Mouse (Mus musculus): ENCODE measurements around the gene Polr3h.

Polr3h gene

GRCm38 (mm10) chr15:81949476-81950131 lies 23.6 kb upstream of the Polr3h start:
- DNase-seq (ENCODE audit: extremely low read depth, low read depth, low spot score): no peak

- DNase-seq (ENCODE audit: extremely low read depth, low read depth, low spot score): no peak
Observed at GRCm38 (mm10) chr15:81949076-81949475, 23.0 kb upstream of the Polr3h start.

- no peak for DNase-seq (ENCODE audit: extremely low read depth, low read depth, low spot score)
Observed at GRCm38 (mm10) chr15:81943176-81943749, 17.2 kb upstream of the Polr3h start.

- no peak for DNase-seq (ENCODE audit: extremely low read depth, low read depth, low spot score)
Observed at GRCm38 (mm10) chr15:81941010-81941409, 15.0 kb upstream of the Polr3h start.

GRCm38 (mm10) chr15:81940219-81940618 lies 14.2 kb upstream of the Polr3h start:
- no peak for DNase-seq (ENCODE audit: extremely low read depth, low read depth, low spot score)

- no peak for DNase-seq (ENCODE audit: extremely low read depth, low read depth, low spot score)
Observed at GRCm38 (mm10) chr15:81939774-81940173, 13.7 kb upstream of the Polr3h start.

- DNase-seq (ENCODE audit: extremely low read depth, low read depth, low spot score): no peak
Observed at GRCm38 (mm10) chr15:81939157-81939715, 13.2 kb upstream of the Polr3h start.

- no peak for DNase-seq (ENCODE audit: extremely low read depth, low read depth, low spot score)
Observed at GRCm38 (mm10) chr15:81938246-81938645, 12.2 kb upstream of the Polr3h start.

GRCm38 (mm10) chr15:81937098-81937972 lies 11.3 kb upstream of the Polr3h start:
- DNase-seq (ENCODE audit: extremely low read depth, low read depth, low spot score): no peak

- no peak for DNase-seq (ENCODE audit: extremely low read depth, low read depth, low spot score)
Observed at GRCm38 (mm10) chr15:81936679-81937078, 10.6 kb upstream of the Polr3h start, which contains the start of gene Csdc2. TSS of gene Csdc2 (plus strand) at chr15:81936759.

- no peak for DNase-seq (ENCODE audit: extremely low read depth, low read depth, low spot score)
Observed at GRCm38 (mm10) chr15:81935869-81936637, 10.0 kb upstream of the Polr3h start.

- no peak for DNase-seq (ENCODE audit: extremely low read depth, low read depth, low spot score)
Observed at GRCm38 (mm10) chr15:81933986-81934385, 7.9 kb upstream of the Polr3h start.

- no peak for DNase-seq (ENCODE audit: extremely low read depth, low read depth, low spot score)
Observed at GRCm38 (mm10) chr15:81932951-81933470, 7.0 kb upstream of the Polr3h start.

- DNase-seq (ENCODE audit: extremely low read depth, low read depth, low spot score): no peak
Observed at GRCm38 (mm10) chr15:81928277-81928676, 2.2 kb upstream of the Polr3h start.

- DNase-seq (ENCODE audit: extremely low read depth, low read depth, low spot score): no peak
Observed at GRCm38 (mm10) chr15:81927741-81928140, 1.7 kb upstream of the Polr3h start.

- DNase-seq (ENCODE audit: extremely low read depth, low read depth, low spot score): no peak
Observed at GRCm38 (mm10) chr15:81926446-81926822, 394 bp upstream of the Polr3h start.

- DNase-seq (ENCODE audit: extremely low read depth, low read depth, low spot score): no peak
Observed at GRCm38 (mm10) chr15:81924933-81925332, 1.1 kb downstream of the Polr3h start.

GRCm38 (mm10) chr15:81921255-81921654 lies 4.8 kb downstream of the Polr3h start:
- no peak for DNase-seq (ENCODE audit: extremely low read depth, low read depth, low spot score)

- no peak for DNase-seq (ENCODE audit: extremely low read depth, low read depth, low spot score)
Observed at GRCm38 (mm10) chr15:81920546-81921217, 5.4 kb downstream of the Polr3h start.

- DNase-seq (ENCODE audit: extremely low read depth, low read depth, low spot score): no peak
Observed at GRCm38 (mm10) chr15:81919062-81919461, 7.0 kb downstream of the Polr3h start.

All from fat pad, adult 2 months (tissue).